ENCODE assay signal across 7 mouse cellular contexts in the genomic region with DNA sequence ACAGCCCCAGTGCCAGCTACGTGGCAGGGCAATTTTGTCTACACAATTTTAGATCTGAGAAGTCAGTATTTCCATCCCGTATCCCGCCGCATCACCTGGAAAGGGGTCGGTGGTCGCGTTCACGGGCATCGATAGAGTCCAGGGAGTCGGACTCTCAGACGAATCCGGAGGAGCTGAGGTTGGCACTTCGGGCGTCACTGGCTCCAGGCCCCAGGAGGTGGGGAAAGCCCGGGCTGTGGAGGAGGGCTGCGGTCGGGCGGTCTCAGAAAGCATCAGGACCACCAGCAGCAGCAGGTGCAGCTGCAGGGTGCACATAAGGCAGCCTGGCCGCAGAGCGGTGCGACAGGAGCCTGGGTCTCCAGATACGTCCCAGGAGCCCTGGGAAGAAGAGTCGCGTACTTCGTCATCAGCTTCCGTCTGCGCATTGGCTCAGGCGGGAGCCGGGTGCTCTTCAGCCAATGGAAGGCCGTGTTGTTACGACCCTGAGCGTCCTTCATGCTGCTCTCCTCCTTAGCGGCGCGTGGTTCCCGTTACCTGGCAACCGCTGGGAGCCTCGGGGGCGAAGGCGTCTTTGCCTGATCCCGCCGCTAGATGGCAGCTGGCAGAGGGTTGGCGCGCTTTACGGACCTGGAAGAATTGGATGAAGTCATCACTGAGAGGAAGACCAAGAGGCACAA. TPM values are rescaled to one million over a fixed set of nuclear protein-coding genes. Genes with fewer than 3 reads are reported as not detected.
DNase-seq lines count a peak whose midpoint lies in the region; ATAC-seq and TF ChIP-seq lines count a peak whose summit lies in the region.

A gene (minus strand): TSS at position 404 of the 677 bp plus-strand sequence.
A gene (plus strand): TSS at position 537 of the 677 bp plus-strand sequence.

- ATAC-seq in intestine, postnatal 0 days: peak; percentile 100
- ATAC-seq in midbrain, embryonic 12.5 days (ENCODE audit: low FRiP score, low read depth): peak; percentile 100

- peak within 1 kb of the TSS; percentile 83 for H3K4me3 ChIP-seq in embryonic facial prominence, embryonic 10.5 days
- peak within 1 kb of the TSS; percentile 68 for H3K4me3 ChIP-seq in intestine, postnatal 0 days (ENCODE audit: low read depth, low read length)
- H3K4me3 ChIP-seq in midbrain, embryonic 12.5 days: peak within 1 kb of the TSS; percentile 77
- H3K4me3 ChIP-seq in small intestine, adult 2 months (ENCODE audit: low read depth, low read length): peak within 1 kb of the TSS; percentile 71

- intact Hi-C loops in left cerebral cortex, postnatal 4 days (cut with DNase I): loop anchor here (5.0 kb wide), 1 partner anchor 110 kb away; no protein-coding TSS in a partner anchor

- TF ChIP-seq CTCF in intestine, postnatal 0 days (IDR thresholded peaks at IDR 0.05; ENCODE audit: low read depth): peak; percentile 99
- TF ChIP-seq CTCF in small intestine, adult 2 months (IDR thresholded peaks at IDR 0.05; ENCODE audit: extremely low read depth, insufficient read length, insufficient replicate concordance, low read depth, low read length): peak; percentile 87

- no peaks in the 10 kb centered on the region; the same call in 1 of the 2 replicates for H3K27me3 ChIP-seq in embryonic facial prominence, embryonic 10.5 days (replicated peaks; ENCODE audit: low read depth, poor library complexity, severe bottlenecking)
- no peaks in the 10 kb centered on the region for H3K27me3 ChIP-seq in intestine, postnatal 0 days (replicated peaks; ENCODE audit: control insufficient read depth, insufficient read depth, low read length)
- no peaks in the 10 kb centered on the region for H3K27me3 ChIP-seq in midbrain, embryonic 12.5 days
- no peaks in the 10 kb centered on the region for H3K27me3 ChIP-seq in small intestine, adult 2 months (ENCODE audit: control insufficient read depth, insufficient read depth, low read length)

- H3K4me1 ChIP-seq in embryonic facial prominence, embryonic 10.5 days: peaks cover 8% of the 10 kb centered on the region
- peaks cover 5% of the 10 kb centered on the region for H3K4me1 ChIP-seq in intestine, postnatal 0 days (replicated peaks; ENCODE audit: control insufficient read depth, insufficient read depth, low read length)
- peaks cover 9% of the 10 kb centered on the region for H3K4me1 ChIP-seq in midbrain, embryonic 12.5 days
- peaks cover 5% of the 10 kb centered on the region; the same call in 1 of the 2 replicates for H3K4me1 ChIP-seq in small intestine, adult 2 months (ENCODE audit: control insufficient read depth, insufficient read depth, insufficient read length, low read length)

- WGBS in embryonic facial prominence, embryonic 10.5 days: under 1% methylated on average over 45 of the region's 45 CpGs
- WGBS in intestine, postnatal 0 days: under 1% methylated on average over 45 of the region's 45 CpGs
- under 1% methylated on average over 45 of the region's 45 CpGs for WGBS in midbrain, embryonic 12.5 days
- under 1% methylated on average over 45 of the region's 45 CpGs for WGBS in small intestine, adult 2 months

- H3K4me2 ChIP-seq in intestine, postnatal 0 days (replicated peaks; ENCODE audit: low read depth): peak within 1 kb of the TSS; percentile 85
- peak within 1 kb of the TSS; percentile 82 for H3K4me2 ChIP-seq in midbrain, embryonic 12.5 days (replicated peaks)

- no peaks in the 10 kb centered on the region for H3K9me3 ChIP-seq in embryonic facial prominence, embryonic 10.5 days
- H3K9me3 ChIP-seq in intestine, postnatal 0 days (ENCODE audit: control insufficient read depth): no peaks in the 10 kb centered on the region
- H3K9me3 ChIP-seq in midbrain, embryonic 12.5 days: no peaks in the 10 kb centered on the region

- H3K27ac ChIP-seq in embryonic facial prominence, embryonic 10.5 days (replicated peaks): peak within 1 kb of the TSS; percentile 78
- H3K27ac ChIP-seq in intestine, postnatal 0 days (ENCODE audit: low read depth, low read length): no peak within 1 kb of the TSS
- no peak within 1 kb of the TSS for H3K27ac ChIP-seq in midbrain, embryonic 12.5 days (replicated peaks)
- no peak within 1 kb of the TSS for H3K27ac ChIP-seq in small intestine, adult 2 months (ENCODE audit: insufficient read depth, low read depth, low read length)

- no peak for TF ChIP-seq POLR2A in small intestine, adult 2 months (IDR thresholded peaks at IDR 0.05; ENCODE audit: low read depth, low read length)

- peak within 1 kb of the TSS; percentile 48 for H3K9ac ChIP-seq in intestine, postnatal 0 days (ENCODE audit: low read depth, low read length)
- H3K9ac ChIP-seq in midbrain, embryonic 12.5 days (replicated peaks): peak within 1 kb of the TSS; percentile 64

- peak; percentile 97 for DNase-seq in adrenal gland, postnatal 10 days
- DNase-seq in embryonic facial prominence, embryonic 10.5 days (ENCODE audit: low spot score): peak; percentile 98
- DNase-seq in gonadal fat pad, adult 2 months (ENCODE audit: low read depth): no peak
- DNase-seq in left cerebral cortex, postnatal 4 days: peak; percentile 97

- H3K36me3 ChIP-seq in embryonic facial prominence, embryonic 10.5 days (replicated peaks): peaks cover 28% of the 10 kb centered on the region
- peaks cover 25% of the 10 kb centered on the region for H3K36me3 ChIP-seq in intestine, postnatal 0 days (ENCODE audit: control insufficient read depth, insufficient read depth)
- peaks cover 26% of the 10 kb centered on the region for H3K36me3 ChIP-seq in midbrain, embryonic 12.5 days
- peaks cover 13% of the 10 kb centered on the region for H3K36me3 ChIP-seq in small intestine, adult 2 months (ENCODE audit: control insufficient read depth, insufficient read depth, low read length)

RNA-seq across cellular contexts. Expression of the first gene that starts in this region (rescaled TPM):
- total RNA-seq in adrenal gland, postnatal 10 days (2021): 1 to 10 TPM; 5.4 to 7.1 TPM
- 10.0 and 11.5 TPM in 2 replicates for polyA plus RNA-seq in embryonic facial prominence, embryonic 10.5 days (2016; fragmentation: Nextera tagmentation; extraction: Ambion mirVana)
- polyA plus RNA-seq in gonadal fat pad, adult 2 months (2012; rRNA removed): 13.5 and 14.1 TPM in 2 replicates
- 10.4 and 11.2 TPM in 2 replicates for polyA plus RNA-seq in intestine, postnatal 0 days (2015; fragmentation: Nextera tagmentation; extraction: Ambion mirVana)
- total RNA-seq in left cerebral cortex, postnatal 4 days (2021): 10 to 100 TPM; 21.9 to 22.2 TPM
- 14.4 and 14.7 TPM in 2 replicates for polyA plus RNA-seq in midbrain, embryonic 12.5 days (2016; fragmentation: Nextera tagmentation; extraction: Ambion mirVana)
- polyA plus RNA-seq in small intestine, adult 2 months (2012; rRNA removed): 3.7 and 4.0 TPM in 2 replicates

RNA-seq across cellular contexts. Expression of the second gene that starts in this region (rescaled TPM):
- 10 to 100 TPM; 27.2 to 32.8 TPM for total RNA-seq in adrenal gland, postnatal 10 days (2021)
- polyA plus RNA-seq in embryonic facial prominence, embryonic 10.5 days (2016; fragmentation: Nextera tagmentation; extraction: Ambion mirVana): 3.1 and 3.3 TPM in 2 replicates
- polyA plus RNA-seq in gonadal fat pad, adult 2 months (2012; rRNA removed): 23.8 and 24.3 TPM in 2 replicates
- polyA plus RNA-seq in intestine, postnatal 0 days (2015; fragmentation: Nextera tagmentation; extraction: Ambion mirVana): 6.8 and 8.0 TPM in 2 replicates
- total RNA-seq in left cerebral cortex, postnatal 4 days (2021): 10 to 100 TPM; 11.3 to 12.3 TPM
- polyA plus RNA-seq in midbrain, embryonic 12.5 days (2016; fragmentation: Nextera tagmentation; extraction: Ambion mirVana): 9.8 and 10.3 TPM in 2 replicates
- 3.1 and 4.6 TPM in 2 replicates for polyA plus RNA-seq in small intestine, adult 2 months (2012; rRNA removed)
